Mouse (Mus musculus): ENCODE data around the gene Fam213b.

The Fam213b gene

DNA sequence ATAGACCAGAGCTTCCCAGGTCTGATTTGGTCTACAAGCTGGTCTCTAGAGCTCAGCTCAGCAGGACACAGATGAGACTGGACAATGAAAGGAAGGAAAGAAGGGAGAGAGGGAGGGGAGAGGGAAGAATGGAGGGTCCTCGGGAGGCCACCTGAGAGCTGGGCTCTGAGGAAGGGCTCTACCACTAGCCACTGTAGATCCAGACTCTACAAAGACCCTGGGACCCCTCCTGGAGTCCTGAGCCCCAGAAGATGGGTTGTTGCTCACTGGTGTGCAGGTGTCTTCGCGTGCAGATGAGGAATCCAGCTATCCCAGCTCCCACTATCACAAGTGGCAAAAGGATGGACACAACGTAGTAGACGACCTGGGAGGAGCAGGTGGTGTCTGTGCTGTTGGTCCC is 24.0 kb upstream of the Fam213b start:
- no peak for DNase-seq (ENCODE audit: low spot score)

DNA sequence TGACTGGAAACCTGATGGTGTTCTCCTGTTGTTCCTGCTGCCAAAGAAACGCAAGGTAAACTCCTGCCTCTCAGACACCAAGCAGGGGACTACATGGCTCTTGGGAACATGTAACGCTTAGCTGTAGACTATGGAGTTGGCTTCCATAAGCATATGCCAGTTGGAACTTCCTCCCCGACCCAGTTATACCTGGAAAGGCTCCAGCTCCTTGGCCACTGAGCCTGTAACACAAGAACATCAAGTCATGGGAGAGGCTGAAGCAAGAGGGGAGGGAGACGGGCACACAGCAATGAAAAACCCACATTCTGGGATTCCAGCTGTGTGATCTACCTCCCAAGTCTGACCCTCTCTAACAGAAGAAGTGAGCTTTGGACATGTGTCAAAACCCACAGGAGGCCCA is 23.4 kb upstream of the Fam213b start:
- no peak for DNase-seq (ENCODE audit: low spot score)

DNA sequence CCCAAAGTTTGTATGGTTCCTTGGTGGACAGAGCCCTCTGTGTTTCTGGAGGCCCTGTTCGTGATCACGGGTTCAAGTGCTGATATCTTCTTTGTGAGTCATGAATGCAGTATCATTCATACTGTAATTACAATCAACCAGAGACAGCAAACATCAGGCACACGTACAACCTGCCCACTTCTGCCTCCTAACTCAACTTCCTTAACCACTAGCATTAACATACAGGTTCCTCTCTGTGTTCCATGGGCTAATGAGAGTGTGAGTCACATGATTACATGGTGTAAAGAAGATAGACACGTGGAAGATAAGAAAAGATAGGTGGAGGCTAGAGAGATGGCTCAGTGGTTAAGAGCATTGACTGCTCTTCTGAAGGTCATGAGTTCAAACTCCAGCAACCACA is 17.7 kb upstream of the Fam213b start:
- no peak for DNase-seq (ENCODE audit: low spot score)

DNA sequence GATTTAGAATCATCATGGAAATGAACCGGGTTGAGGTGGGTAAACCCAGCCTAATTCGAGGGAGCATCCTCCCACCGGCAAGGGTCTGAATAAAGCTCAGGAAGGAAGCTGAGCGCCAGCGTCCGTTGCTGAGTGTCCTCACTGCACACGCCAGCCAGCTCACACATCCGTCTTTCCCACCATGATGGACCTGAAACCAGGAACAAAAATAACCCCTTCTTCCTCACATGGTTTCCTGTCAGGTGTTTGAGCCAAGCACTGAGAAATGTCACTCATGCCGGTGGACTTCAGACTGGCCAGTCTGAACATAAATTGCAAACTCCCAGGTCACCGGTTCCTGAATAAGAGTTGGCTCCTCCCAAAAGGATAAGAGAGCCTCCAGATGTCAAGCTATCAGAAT is 16.4 kb upstream of the Fam213b start:
- no peak for DNase-seq (ENCODE audit: low spot score)

DNA sequence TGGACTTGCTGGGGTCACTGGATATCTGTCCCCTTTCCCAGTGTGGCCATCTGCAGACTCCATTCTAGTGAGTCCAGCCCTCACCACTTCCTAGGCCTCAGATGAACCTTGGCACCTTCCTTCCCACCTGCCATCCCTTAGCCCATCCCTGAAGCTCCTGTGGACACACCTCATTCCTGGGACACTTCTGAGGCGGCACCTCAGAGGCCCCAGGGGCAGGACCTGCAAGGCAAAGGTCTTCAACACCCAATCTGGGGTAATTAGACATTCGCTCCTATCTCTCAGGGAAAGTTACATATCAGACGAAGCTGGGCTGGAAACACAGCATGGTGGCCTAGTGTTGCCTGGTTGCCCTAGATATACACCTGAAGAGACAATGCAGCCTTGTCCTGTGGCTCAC is 15.8 kb upstream of the Fam213b start:
- DNase-seq (ENCODE audit: low spot score): no peak

DNA sequence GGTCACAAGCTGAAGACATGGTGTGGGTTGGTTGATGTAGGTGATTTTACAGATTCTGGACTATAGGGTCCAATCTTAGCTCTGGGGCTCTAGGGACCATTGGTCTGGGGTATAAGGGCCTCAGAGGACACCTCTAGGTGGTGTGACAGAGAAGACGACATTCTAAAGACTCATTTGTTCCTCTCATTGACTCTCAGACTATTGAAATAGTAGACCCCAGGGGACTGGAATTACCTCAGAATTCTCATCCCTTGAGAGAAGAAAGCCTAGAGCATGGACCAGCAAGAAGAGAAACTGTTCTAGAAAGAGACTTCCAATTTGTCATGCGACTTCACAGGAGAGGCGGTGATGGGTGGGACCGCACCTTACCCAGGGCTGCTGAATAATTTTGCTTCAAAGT is 15.3 kb upstream of the Fam213b start:
- no peak for DNase-seq (ENCODE audit: low spot score)

DNA sequence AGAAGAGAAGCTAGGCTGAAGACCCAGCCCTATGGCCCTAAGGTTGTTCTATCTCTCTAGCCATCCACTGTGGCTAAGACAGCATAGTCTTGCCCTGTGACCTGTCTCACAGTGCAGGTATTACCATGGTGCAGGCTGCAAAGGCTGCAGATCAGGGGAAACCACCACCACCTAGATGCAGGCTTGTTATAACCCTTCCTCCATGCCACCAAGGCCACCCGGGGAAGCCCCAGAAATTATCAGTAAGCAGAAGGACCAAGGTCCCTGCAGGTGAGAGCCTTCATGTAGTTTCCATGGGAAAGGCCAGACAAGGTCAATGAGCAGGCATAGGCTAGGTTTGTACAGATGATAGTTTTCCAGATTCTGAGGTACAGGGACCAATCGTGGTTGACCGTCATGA is 14.9 kb upstream of the Fam213b start:
- DNase-seq (ENCODE audit: low spot score): no peak

DNA sequence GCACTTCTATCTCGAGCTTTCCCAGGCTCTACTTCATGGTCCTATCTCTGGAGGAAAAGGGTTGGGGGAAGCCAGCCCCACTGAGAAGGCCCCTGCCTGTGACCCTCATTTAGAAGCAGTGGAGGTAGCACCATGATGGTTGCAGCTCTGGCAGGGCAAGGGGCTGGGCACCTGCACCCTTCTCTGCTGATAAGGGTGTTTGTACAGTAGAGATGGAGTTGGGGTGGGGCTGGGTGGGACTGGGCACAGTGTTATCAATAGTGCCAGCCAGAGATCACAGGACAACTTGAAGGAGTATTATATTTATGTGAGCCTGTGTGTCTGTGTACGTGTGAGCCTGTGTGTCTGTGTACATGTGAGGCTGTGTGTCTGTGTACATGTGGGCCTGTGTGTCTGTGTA is 12.7 kb upstream of the Fam213b start:
- no peak for DNase-seq (ENCODE audit: low spot score)

DNA sequence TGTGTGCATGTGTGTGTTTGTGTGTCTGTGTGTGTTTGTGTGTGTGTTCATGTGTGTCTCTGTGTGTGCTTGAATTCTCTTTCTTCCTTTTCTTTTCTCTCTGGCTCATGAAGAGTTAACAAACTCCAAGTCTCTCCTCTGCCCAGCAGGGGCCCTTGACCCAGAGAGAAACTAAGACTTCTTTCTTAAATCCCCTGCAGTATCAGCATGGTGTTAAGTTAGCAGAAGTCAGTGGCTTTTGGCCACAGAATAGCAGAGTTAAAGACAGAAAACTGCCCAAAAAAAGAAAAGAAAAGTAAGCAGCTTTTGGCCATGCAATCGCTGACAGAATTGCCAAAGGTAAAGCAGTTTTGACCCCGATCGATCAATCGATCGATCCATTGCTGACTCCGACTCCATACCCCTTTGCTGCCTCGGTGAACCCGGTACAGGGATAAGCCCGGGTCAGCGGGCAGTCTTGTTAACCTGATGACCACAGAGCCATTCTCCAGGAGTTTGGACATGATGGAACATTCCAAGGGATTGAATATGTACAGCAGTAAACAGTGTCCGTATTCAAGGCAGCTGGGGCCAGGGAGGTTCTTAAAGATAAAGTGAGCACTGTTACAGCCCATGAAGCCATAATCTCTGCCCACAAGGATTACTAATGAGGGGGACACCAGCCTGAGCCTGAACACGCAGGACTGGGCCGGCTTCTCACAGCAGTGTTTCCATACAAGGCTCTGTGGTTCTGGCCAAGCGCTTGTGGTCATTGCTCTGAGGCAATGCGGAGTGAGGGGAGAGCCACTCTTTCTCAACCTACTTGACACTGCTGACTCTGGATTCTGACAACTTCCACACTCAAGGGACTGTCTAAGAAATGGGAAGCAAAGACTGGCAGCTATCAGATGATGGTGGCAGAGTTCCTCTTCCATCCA is 11.9 kb upstream of the Fam213b start:
- DNase-seq (ENCODE audit: low spot score): no peak

DNA sequence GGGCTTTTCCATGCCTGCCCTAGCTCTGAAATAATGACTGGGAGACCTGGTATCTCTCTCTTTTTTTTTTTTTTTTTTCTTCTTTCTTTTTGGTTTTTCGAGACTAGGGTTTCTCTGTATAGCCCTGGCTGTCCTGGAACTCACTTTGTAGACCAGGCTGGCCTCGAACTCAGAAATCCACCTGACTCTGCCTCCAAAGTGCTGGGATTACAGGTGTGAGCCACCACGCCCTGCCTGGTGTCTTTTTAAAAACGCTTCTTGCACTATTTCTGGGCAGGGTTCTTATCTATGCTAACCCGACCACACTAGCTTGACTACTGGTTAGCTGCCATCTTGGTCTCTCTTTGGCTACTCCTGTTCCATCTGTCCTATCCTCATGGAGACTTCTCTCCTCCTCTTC is 9.6 kb upstream of the Fam213b start:
- DNase-seq (ENCODE audit: low spot score): no peak

DNA sequence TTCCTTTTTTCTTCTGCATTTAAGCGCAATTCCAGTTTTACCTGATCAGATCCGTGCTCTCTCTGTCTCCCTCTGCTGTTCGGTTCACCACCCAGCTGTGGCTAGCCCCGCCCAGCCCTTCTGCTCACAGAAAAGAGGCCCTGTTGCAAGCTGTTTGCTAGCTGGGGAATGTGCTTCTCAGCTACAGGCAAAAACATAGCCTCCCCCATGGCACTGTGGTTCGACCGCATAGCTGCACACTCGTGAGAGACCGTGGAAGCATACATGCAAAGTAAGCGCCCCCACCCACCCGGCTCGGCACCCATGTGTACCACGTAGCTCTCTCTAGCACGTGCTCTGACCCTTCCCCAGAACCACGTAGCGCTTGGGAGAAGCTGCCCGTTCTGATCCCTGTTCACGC is 8.9 kb upstream of the Fam213b start:
- peak; percentile 52 for DNase-seq (ENCODE audit: low spot score)

DNA sequence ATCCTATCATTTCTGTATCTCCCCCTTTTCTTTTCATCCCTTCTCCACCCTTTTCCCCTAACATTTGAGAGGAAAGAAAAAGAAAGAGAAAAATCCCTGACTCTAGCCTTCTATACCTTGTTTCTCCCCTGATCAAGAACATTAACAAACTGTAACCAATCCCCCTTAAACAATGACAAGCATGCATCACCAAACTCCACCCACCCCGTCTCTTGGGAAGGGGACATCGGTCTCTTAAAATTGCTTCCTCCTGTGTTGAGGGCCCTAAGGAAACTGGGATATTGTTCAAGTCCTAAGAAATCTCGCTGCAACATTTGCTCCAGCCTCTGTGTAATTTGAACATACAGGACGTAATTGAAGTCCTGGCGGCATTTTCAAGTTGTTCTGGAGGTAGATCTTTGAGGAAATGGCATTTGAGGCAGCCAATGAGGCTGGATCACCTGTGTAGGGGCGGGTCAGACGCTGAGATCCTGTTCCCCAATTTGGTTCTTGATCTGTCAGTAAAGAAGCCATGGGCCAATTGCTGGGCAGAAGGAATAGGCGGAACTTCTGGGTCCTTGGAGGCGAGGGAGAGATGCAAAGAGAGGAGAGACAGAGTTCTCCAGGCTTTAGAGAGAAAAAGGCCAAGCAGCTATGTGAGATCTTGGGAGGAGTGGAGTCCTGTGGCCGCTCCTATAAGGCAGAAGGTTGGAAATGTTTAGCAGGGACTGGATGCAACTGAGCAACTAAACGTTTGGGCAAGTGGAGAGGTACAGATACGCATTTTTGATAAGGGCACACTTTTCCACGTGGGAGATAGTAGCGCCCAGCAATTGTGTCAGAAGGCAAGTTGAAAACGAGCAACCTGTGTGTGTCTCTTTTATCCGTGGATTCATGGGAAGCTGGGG is 5.5 kb upstream of the Fam213b start:
- DNase-seq (ENCODE audit: low spot score): peak; percentile 82

DNA sequence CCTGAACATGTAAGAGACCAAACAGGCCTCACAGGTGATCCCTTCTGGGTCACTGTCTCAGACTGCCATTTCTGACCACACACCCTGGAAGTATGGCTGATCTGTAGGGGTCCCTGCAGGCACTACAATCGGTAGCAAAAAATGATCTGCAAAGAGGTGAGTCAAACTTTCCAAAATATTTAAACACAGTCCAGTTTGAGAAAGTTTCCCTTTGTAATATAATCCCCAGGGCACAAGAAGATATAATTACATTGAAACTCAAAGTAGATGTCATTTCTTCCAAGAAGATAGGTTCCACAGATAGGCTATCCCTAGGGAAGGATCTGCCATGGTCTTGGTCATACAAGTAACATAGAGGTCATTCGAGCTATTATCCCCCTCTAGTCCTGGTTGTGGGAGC is 3.4 kb upstream of the Fam213b start:
- DNase-seq (ENCODE audit: low spot score): no peak

DNA sequence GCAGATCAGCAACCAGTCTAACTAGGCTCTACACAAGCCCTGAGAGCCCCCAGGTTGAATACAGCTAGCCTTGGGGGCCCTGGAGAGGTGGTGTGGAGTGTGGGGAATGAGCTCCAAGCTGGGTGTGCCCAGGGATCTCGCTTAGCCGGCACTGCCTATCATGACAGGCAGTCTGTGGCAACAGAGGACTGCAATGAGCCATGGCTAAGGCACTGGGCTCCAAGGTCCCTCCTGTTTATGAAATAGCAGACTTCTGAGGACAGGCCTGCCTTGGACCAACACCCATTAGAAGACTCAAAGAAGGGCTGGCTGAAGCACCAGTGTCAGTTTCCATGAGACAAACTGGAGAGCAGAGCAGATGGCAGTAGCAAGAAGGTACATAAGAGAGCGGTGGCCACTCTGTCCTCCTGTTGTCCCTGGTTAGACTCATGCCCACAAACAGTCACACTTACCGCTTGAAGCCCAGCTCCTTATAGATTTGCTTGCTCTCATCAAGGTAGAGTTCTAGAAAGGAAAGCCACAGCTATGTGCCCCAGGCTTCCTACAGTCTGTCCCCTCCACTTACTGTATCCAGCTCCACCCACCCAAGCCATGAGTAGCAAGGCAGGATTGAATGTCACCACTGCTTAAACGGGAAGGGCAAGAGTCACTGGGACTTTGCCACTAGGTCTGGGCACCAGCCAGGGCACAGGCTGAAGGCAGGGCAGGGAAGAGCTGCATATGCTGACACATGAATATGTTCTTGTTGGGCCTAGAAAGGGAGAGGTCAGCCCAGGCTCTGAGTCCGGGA is 1.1 kb downstream of the Fam213b start:
- no peak for DNase-seq (ENCODE audit: low spot score)

DNA sequence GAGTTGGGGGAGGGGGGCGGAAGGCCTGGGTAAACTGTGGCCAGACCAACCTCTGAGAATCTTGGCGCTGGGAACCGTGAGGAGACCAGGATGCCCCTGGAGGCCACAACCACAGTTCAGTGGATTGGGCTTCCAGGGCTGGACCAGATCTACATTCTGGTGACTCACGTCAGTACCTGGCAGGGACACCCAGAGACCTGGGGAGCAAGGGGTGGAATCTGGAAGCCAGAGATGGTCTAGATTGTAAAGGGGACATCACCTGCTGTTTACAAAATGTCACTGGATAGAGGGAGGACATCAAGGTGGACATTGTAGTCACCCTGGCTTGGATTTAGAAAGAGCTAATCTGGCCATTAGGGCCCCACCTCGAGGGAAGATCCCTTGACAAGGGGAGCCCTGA is 3.4 kb downstream of the Fam213b start:
- no peak for DNase-seq (ENCODE audit: low spot score)

DNA sequence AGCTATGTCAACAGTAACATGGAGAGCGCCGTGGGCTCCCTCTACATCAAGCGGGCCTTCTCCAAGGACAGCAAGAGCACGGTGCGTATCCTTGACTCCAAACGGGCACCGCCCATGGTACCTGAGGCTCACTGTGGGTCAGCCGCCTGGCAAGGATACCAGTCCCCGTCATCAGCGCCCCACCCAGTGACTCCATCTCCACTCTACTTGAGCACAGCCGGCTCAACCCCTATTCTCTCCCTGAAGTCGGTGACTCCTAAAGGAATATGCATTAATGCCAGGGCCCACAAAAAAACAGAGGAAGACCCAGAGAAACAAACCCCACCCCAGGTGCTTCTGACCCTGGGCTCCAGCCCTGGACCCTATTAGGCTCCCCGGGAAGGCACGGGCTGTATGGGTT is 8.0 kb downstream of the Fam213b start:
- DNase-seq (ENCODE audit: low spot score): no peak

DNA sequence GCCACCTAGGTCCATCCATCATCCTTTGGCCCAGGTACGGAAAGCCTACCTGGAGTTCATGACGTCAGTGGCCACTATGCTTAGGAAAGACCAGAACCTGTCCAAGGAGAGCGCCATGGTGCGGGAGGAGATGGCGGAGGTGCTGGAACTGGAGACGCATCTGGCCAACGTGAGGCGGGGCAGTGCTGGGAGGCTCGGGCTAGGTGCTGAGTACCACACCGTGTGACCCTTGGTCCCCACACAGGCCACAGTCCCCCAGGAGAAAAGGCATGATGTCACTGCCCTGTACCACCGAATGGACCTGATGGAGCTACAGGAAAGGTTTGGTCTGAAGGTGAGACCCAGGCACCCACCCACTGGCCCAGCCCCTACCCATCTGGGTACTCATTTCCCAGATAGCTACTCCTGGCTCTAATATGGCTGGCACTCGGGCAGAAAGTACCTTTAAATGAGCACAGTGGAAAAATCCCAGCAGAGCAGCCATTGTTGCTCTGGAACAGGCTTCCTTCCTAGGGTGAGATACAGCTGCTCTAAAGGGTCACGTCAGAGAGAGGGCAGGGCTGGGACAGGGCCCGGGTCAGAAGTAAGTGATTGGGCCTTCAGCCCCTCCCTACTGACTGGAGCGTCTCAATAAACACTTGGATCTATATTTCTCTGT is 11.2 kb downstream of the Fam213b start:
- DNase-seq (ENCODE audit: low spot score): no peak

DNA sequence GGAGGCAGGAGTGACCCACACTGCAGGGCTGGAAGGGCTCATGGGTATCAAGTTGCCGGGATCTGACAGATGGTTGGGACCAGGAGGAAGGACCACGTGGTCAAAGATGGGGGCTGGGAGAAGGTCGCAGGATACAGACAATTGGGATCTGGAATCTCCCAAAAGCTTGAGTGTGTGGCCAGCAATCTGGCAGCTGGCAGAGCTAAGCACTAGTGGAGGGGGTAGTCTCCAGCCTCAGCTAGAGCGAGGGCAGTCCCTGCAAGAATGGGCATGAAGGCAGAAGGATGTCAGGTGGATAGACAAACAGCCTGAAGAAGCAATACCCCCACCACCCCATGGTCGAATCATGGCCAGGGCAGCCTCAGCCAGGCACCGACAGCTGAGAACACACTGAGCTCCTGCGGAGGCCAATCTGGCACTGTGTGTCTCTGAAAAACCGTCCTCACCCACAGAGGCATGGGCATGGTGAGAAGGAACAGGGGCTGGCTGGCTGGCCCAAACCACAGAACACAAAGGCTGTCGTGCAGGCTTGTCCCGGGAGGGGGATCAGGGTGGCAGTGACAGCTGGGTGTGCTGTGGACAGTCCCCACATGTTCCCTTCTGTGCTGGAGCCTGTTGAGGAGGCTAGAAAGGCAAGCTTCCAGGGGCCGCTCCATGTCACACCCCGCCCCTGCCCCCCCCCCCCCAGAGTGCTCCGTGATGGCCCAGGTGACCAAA is 11.9 kb downstream of the Fam213b start:
- DNase-seq (ENCODE audit: low spot score): no peak

DNA sequence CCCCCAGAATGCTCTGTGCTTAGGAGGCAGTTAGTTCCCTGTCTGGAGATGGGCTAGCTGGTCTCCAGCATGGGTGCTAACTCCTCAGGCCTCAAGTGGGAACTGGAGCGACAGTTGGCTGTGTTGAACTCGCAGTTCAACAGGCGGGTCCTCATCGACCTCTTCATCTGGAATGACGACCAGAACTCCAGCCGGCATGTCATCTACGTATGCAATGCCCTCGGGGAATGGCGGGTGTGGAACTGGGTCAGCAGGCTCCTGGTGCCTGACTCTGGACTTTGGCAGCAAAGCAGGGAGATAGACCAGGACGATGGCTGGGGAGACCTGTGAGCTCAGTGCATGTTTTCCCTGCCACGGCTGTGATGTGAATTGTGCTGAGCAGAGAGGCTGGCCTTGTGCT is 13.5 kb downstream of the Fam213b start:
- no peak for DNase-seq (ENCODE audit: low spot score)

DNA sequence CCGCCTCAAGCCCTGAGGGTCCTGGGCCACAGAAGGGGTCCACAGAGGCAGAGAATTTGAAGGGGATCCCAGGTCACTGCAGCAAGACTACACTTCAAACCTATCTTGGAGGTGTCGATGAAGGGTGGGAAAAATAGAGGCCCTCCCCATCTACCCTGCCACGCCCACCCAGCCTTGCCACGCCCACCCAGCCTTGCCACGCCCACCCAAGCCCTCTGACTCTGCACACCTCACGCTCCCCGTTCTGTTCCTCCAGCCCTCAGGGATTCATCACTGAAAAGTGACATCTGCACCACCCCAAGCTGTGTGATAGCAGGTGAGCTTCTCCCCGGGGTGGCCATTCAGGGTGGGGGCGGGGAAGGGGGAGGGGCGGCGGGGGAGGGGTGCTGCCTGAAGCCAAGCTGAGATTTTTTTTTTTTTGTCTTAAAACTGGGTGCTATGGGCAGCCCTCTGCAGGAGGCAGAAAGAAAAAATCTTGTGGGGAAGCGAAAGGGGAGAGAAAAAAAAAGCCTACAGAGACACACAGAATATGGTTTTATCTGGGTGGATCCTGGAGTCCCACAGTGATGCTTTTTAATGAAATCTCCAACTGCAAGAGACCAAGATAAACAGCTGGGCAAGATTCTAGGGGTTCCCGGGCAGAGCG is 16.8 kb downstream of the Fam213b start:
- no peak for DNase-seq (ENCODE audit: low spot score)

DNA sequence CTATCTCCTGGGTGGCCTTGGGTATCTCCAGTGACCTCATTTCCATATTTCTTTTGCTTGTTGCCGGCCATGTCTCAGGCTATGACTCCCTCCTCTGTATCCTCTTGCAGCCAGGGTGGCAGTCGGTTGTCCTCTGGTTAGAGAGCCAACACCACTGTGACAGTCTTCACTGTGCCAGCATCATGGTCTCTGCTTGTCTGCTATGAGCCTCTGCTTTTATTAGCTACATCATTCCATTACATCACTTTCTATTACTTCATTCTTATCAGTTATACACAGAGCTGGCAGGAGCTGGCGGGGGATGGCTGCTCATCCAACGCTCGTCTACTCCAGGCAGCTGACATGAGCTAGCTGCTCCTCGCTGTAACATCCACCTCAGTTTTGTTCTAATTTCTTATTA is 18.2 kb downstream of the Fam213b start:
- no peak for DNase-seq (ENCODE audit: low spot score)

Measured in left cerebral cortex, adult 11 months (tissue).